8 mouse cellular contexts compared by ENCODE assay signal in genomic region chr17:24934926-24935325, GRCm38 (mm10). TPM values are rescaled to one million over a fixed set of nuclear protein-coding genes. Genes with fewer than 3 reads are reported as not detected.
DNase-seq lines count a peak whose midpoint lies in the region; ATAC-seq and TF ChIP-seq lines count a peak whose summit lies in the region.

No protein-coding gene starts in this region.

- WGBS in lung, embryonic 16.5 days, result 57% methylated on average over 4 of the region's 4 CpGs
- WGBS in lung, adult 2 months, result 65% methylated on average over 4 of the region's 4 CpGs
- WGBS in forebrain, embryonic 10.5 days, result 91% methylated on average over 4 of the region's 4 CpGs
- 89% methylated on average over 4 of the region's 4 CpGs for WGBS in limb, embryonic 10.5 days
- 85% methylated on average over 4 of the region's 4 CpGs for WGBS in neural tube, embryonic 15.5 days

- H3K4me3 ChIP-seq in lung, embryonic 16.5 days (ENCODE audit: low read length), result peak overlapping the region; percentile 99
- no peak overlapping the region for H3K4me3 ChIP-seq in lung, adult 2 months (replicated peaks; ENCODE audit: extremely low read depth, low read depth, low read length)
- H3K4me3 ChIP-seq in forebrain, embryonic 10.5 days, result peak overlapping the region; percentile 96
- peak overlapping the region; percentile 88 for H3K4me3 ChIP-seq in limb, embryonic 10.5 days
- peak overlapping the region; percentile 99 for H3K4me3 ChIP-seq in neural tube, embryonic 15.5 days (replicated peaks)

- no peak for DNase-seq in lung, adult 2 months
- no peak for DNase-seq in forebrain, embryonic 10.5 days (ENCODE audit: extremely low spot score, low spot score)
- no peak for DNase-seq in limb, embryonic 10.5 days (ENCODE audit: low spot score)
- DNase-seq in B cell, adult 2 months, result no peak
- no peak for DNase-seq in thymus, postnatal 14 days
- DNase-seq in kidney, adult 8-10 months, result no peak

- peaks cover 16% of the 10 kb centered on the region for H3K4me1 ChIP-seq in lung, embryonic 16.5 days (replicated peaks; ENCODE audit: control insufficient read depth, insufficient read depth, low read length)
- peaks cover 10% of the 10 kb centered on the region; the same call in 1 of the 2 replicates for H3K4me1 ChIP-seq in lung, adult 2 months (ENCODE audit: control insufficient read depth, insufficient read depth, low read length)
- peaks cover 21% of the 10 kb centered on the region for H3K4me1 ChIP-seq in forebrain, embryonic 10.5 days
- H3K4me1 ChIP-seq in limb, embryonic 10.5 days, result peaks cover 16% of the 10 kb centered on the region
- H3K4me1 ChIP-seq in neural tube, embryonic 15.5 days, result peaks cover 34% of the 10 kb centered on the region

- H3K27me3 ChIP-seq in lung, embryonic 16.5 days (ENCODE audit: control insufficient read depth, insufficient read depth, low read depth, low read length), result no peaks in the 10 kb centered on the region
- H3K27me3 ChIP-seq in forebrain, embryonic 10.5 days (ENCODE audit: poor library complexity, severe bottlenecking), result no peaks in the 10 kb centered on the region
- H3K27me3 ChIP-seq in limb, embryonic 10.5 days (ENCODE audit: low read depth, poor library complexity, severe bottlenecking), result no peaks in the 10 kb centered on the region
- H3K27me3 ChIP-seq in neural tube, embryonic 15.5 days (replicated peaks), result no peaks in the 10 kb centered on the region

- TF ChIP-seq POLR2A in lung, adult 2 months (IDR thresholded peaks at IDR 0.05; ENCODE audit: borderline replicate concordance, extremely low read depth, low read depth, low read length), result no peak

- peaks cover 2% of the 10 kb centered on the region; the same call in 1 of the 2 replicates for H3K36me3 ChIP-seq in lung, embryonic 16.5 days (ENCODE audit: control insufficient read depth, insufficient read depth, low read length)
- H3K36me3 ChIP-seq in forebrain, embryonic 10.5 days (replicated peaks), result peaks cover 26% of the 10 kb centered on the region
- peaks cover 32% of the 10 kb centered on the region for H3K36me3 ChIP-seq in limb, embryonic 10.5 days
- H3K36me3 ChIP-seq in neural tube, embryonic 15.5 days, result peaks cover 14% of the 10 kb centered on the region; the same call in 1 of the 2 replicates

- peak overlapping the region; percentile 86 for H3K4me2 ChIP-seq in lung, embryonic 16.5 days (ENCODE audit: low read depth, low read length)
- H3K4me2 ChIP-seq in neural tube, embryonic 15.5 days, result peak overlapping the region; percentile 71

- TF ChIP-seq CTCF in lung, adult 2 months (IDR thresholded peaks at IDR 0.05; ENCODE audit: insufficient read depth, low read length), result no peak

- peak overlapping the region; percentile 93 for H3K9ac ChIP-seq in lung, embryonic 16.5 days (ENCODE audit: low read length)
- peak overlapping the region; percentile 97 for H3K9ac ChIP-seq in neural tube, embryonic 15.5 days (replicated peaks)

- no peak overlapping the region for H3K27ac ChIP-seq in lung, embryonic 16.5 days (ENCODE audit: low read length)
- no peak overlapping the region for H3K27ac ChIP-seq in forebrain, embryonic 10.5 days
- no peak overlapping the region for H3K27ac ChIP-seq in limb, embryonic 10.5 days
- no peak overlapping the region for H3K27ac ChIP-seq in neural tube, embryonic 15.5 days (replicated peaks)

- H3K9me3 ChIP-seq in lung, embryonic 16.5 days (ENCODE audit: control insufficient read depth, low read length), result no peaks in the 10 kb centered on the region
- no peaks in the 10 kb centered on the region for H3K9me3 ChIP-seq in forebrain, embryonic 10.5 days
- H3K9me3 ChIP-seq in limb, embryonic 10.5 days (replicated peaks), result no peaks in the 10 kb centered on the region
- no peaks in the 10 kb centered on the region for H3K9me3 ChIP-seq in neural tube, embryonic 15.5 days (replicated peaks)

- ATAC-seq in lung, embryonic 16.5 days (ENCODE audit: low read depth), result no peak
- ATAC-seq in neural tube, embryonic 15.5 days (ENCODE audit: low FRiP score), result no peak

RNA-seq across cellular contexts. Expression of gene Mapk8ip3, which starts 1.9 kb away (rescaled TPM):
- 25.6 and 28.9 TPM in 2 replicates for polyA plus RNA-seq in lung, embryonic 16.5 days (2015; fragmentation: Nextera tagmentation; extraction: Ambion mirVana)
- 110 and 119 TPM in 2 replicates for polyA plus RNA-seq in lung, adult 2 months (2012; rRNA removed)
- polyA plus RNA-seq in forebrain, embryonic 10.5 days (2016; fragmentation: Nextera tagmentation; extraction: Ambion mirVana), result 36.2 and 37.3 TPM in 2 replicates
- polyA plus RNA-seq in limb, embryonic 10.5 days (2016; fragmentation: Nextera tagmentation; extraction: Ambion mirVana), result 32.1 and 39.3 TPM in 2 replicates
- 82.3 and 87.2 TPM in 2 replicates for polyA plus RNA-seq in neural tube, embryonic 15.5 days (2015; fragmentation: Nextera tagmentation; extraction: Ambion mirVana)

RNA-seq across cellular contexts. Expression of gene Jpt2, which starts 25.6 kb away (rescaled TPM):
- 141 and 148 TPM in 2 replicates for polyA plus RNA-seq in lung, embryonic 16.5 days (2015; fragmentation: Nextera tagmentation; extraction: Ambion mirVana)
- polyA plus RNA-seq in lung, adult 2 months (2012; rRNA removed), result 6.1 and 10.2 TPM in 2 replicates
- polyA plus RNA-seq in forebrain, embryonic 10.5 days (2016; fragmentation: Nextera tagmentation; extraction: Ambion mirVana), result 502 and 521 TPM in 2 replicates
- 369 and 370 TPM in 2 replicates for polyA plus RNA-seq in limb, embryonic 10.5 days (2016; fragmentation: Nextera tagmentation; extraction: Ambion mirVana)
- polyA plus RNA-seq in neural tube, embryonic 15.5 days (2015; fragmentation: Nextera tagmentation; extraction: Ambion mirVana), result 81.4 and 102 TPM in 2 replicates

RNA-seq across cellular contexts. Expression of gene Nme3, which starts 38.6 kb away (rescaled TPM):
- 74.7 and 74.9 TPM in 2 replicates for polyA plus RNA-seq in lung, embryonic 16.5 days (2015; fragmentation: Nextera tagmentation; extraction: Ambion mirVana)
- 55.8 and 69.4 TPM in 2 replicates for polyA plus RNA-seq in lung, adult 2 months (2012; rRNA removed)
- polyA plus RNA-seq in forebrain, embryonic 10.5 days (2016; fragmentation: Nextera tagmentation; extraction: Ambion mirVana), result 50.1 and 51.8 TPM in 2 replicates
- 43.6 and 47.0 TPM in 2 replicates for polyA plus RNA-seq in limb, embryonic 10.5 days (2016; fragmentation: Nextera tagmentation; extraction: Ambion mirVana)
- 92.9 and 105 TPM in 2 replicates for polyA plus RNA-seq in neural tube, embryonic 15.5 days (2015; fragmentation: Nextera tagmentation; extraction: Ambion mirVana)

RNA-seq across cellular contexts. Expression of gene Mrps34, which starts 40.0 kb away (rescaled TPM):
- polyA plus RNA-seq in lung, embryonic 16.5 days (2015; fragmentation: Nextera tagmentation; extraction: Ambion mirVana), result 82.8 and 89.0 TPM in 2 replicates
- 100 and 115 TPM in 2 replicates for polyA plus RNA-seq in lung, adult 2 months (2012; rRNA removed)
- polyA plus RNA-seq in forebrain, embryonic 10.5 days (2016; fragmentation: Nextera tagmentation; extraction: Ambion mirVana), result 100 and 103 TPM in 2 replicates
- polyA plus RNA-seq in limb, embryonic 10.5 days (2016; fragmentation: Nextera tagmentation; extraction: Ambion mirVana), result 104 and 105 TPM in 2 replicates
- polyA plus RNA-seq in neural tube, embryonic 15.5 days (2015; fragmentation: Nextera tagmentation; extraction: Ambion mirVana), result 89.0 and 89.5 TPM in 2 replicates

RNA-seq across cellular contexts. Expression of gene Eme2, which starts 40.0 kb away (rescaled TPM):
- polyA plus RNA-seq in lung, embryonic 16.5 days (2015; fragmentation: Nextera tagmentation; extraction: Ambion mirVana), result 28.4 and 29.1 TPM in 2 replicates
- polyA plus RNA-seq in lung, adult 2 months (2012; rRNA removed), result 41.1 and 48.0 TPM in 2 replicates
- 30.3 and 30.4 TPM in 2 replicates for polyA plus RNA-seq in forebrain, embryonic 10.5 days (2016; fragmentation: Nextera tagmentation; extraction: Ambion mirVana)
- 22.1 and 30.6 TPM in 2 replicates for polyA plus RNA-seq in limb, embryonic 10.5 days (2016; fragmentation: Nextera tagmentation; extraction: Ambion mirVana)
- 27.9 and 31.3 TPM in 2 replicates for polyA plus RNA-seq in neural tube, embryonic 15.5 days (2015; fragmentation: Nextera tagmentation; extraction: Ambion mirVana)
